Mouse (Mus musculus): ENCODE measurements at regions not wholly inside any gene's neighbourhood (a gene's known extent, or its start where the extent isn't known, plus 50 kb on each side); places are given as distances from the start of the nearest gene placed in this dataset.
"Not testable (repeated sequence)": the region's sequence is repeated elsewhere in the genome, so short reads cannot be mapped to it uniquely, and the experiment has no call there.

GRCm38 (mm10) chr12:23325756-23326155, 454.3 kb downstream of the Gm10330 start:
- not testable (repeated sequence) for DNase-seq (ENCODE audit: low spot score)

- peak; percentile 1 for DNase-seq (ENCODE audit: low spot score)
Observed at GRCm38 (mm10) chr12:23315186-23315585, 464.9 kb downstream of the Gm10330 start.
